Mouse (Mus musculus): Measurements from ENCODE around the gene Rnd3.

Gene Rnd3

GRCm38 (mm10) chr2:51128090-51128489 is 20.8 kb downstream of the Rnd3 start:
- DNase-seq (ENCODE audit: low spot score in 2 of 2) = no peak

- DNase-seq (ENCODE audit: low spot score in 2 of 2) = no peak
Observed at GRCm38 (mm10) chr2:51110271-51110670, 38.6 kb downstream of the Rnd3 start.

- DNase-seq (ENCODE audit: low spot score in 2 of 2) = no peak
Observed at GRCm38 (mm10) chr2:51108631-51109030, 40.3 kb downstream of the Rnd3 start.

DNA sequence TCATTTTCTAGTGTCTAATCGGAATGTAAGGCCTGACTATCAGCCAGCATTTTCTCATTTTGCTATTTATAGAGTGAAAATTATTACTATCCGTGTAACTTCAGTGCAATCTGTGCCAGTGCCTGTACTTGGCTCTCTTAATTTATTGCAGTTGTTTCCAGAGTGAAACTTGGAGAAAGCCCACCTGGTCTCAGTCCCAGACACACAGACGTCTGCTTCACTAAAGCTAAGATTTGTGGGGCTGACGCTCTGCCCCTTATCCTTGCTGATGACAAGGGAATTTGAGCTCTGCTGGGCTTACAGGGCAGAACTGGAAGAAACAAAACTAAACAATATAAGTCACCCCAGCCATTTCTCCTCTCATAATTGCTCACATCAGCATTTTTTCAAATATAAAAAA is 47.7 kb downstream of the Rnd3 start:
- no peak for DNase-seq (ENCODE audit: low spot score in 2 of 2)

DNA sequence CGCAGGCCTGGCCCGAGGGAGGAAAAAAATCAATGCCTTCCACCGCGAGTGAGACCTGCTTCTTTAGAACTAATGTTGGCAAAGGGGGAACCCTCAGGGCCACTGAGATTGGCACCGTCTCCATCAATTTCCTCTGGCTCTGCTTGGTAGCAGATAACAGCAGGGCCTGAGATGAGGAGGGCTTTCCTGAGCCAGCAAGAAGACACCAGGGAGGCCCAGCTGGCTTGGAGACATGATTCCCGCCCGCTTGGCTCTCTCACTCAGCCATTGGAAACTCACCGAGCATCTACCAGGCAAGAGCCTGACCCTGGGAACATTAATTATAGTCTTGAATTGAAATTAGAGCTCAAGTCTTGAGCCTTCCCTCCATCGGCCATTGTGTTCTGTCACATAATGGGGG is 48.9 kb downstream of the Rnd3 start:
- DNase-seq (ENCODE audit: low spot score in 2 of 2) = no peak

GRCm38 (mm10) chr2:51099240-51099639 is 49.7 kb downstream of the Rnd3 start:
- no peak for DNase-seq (ENCODE audit: low spot score in 2 of 2)

DNA sequence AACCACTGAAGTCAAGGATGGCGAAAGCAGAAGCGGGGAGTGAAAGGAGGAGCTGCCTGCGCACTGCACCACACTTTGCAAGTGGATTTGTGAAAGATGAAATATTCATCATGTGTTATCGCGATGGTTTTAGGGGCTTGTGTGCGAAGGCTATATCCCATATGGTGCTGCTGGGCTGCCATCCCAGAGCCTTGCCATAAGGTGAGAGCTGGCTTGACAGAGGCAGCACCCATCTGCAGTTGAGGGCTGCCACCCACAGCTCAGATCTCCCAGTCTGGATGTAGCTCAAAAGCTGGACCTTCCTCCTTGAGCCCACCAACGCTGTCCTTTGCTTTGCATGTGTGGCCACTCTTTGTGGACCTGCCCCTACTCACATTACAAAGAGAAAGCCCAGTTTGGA is 58.2 kb downstream of the Rnd3 start:
- no peak for DNase-seq (ENCODE audit: low spot score in 2 of 2)

DNA sequence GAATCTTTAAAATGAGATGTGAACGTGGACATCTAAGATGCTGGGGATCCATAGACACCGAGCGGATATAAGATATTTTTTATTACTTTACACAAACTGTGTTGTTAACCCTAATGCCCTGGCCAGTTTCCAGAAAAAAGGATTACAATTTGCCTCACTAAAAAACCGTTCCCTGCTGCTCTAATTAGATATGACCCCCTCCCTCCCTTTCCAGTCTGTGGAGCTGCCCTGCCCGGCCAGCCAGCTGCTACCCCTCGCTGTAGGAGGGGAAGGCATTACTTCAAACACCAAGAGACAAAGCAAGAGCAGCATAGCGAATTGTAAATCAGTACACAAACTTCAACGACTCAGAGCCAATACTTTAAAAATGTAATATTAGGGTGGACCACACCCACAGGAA is 58.9 kb downstream of the Rnd3 start:
- no peak for DNase-seq (ENCODE audit: low spot score in 2 of 2)

DNA sequence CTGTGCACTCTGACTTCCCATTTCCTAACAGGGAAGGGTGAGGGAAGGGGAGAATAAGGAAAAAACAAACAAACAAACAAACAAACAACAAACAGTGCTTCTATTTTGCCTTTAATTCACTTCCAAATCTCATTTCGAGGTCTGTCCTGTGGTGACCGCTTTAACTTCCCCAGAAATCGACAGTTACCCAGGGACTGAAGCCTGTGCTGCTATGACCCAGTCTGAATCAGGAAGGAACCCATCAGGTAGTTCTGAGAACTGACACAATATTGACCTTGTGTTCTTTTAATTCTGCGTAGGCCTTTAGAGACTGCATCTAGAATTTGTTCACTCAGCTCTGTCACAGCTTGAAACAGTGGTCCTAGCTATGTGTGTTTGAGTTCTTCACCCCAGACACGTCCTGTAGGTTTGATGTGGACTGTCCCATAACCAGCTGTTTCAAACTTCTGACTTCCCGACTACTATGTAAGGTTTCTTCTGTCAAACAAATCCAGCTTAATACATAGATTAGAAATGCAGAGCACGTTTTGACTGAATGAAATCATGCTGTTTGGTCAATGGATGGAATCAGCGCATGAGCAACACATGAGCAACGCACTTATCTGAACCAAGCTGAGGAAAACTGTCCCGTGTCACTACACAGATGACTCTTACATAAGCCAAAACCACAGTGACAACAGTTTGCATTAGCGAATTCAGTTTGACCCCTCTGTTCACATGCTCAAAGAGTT is 59.9 kb downstream of the Rnd3 start:
- no peak for DNase-seq (ENCODE audit: low spot score in 2 of 2)

GRCm38 (mm10) chr2:51088123-51088453 is 60.8 kb downstream of the Rnd3 start:
- DNase-seq (ENCODE audit: low spot score in 2 of 2) = no peak

- DNase-seq (ENCODE audit: low spot score in 2 of 2) = no peak
Observed at GRCm38 (mm10) chr2:51087307-51088122, 61.4 kb downstream of the Rnd3 start.

DNA sequence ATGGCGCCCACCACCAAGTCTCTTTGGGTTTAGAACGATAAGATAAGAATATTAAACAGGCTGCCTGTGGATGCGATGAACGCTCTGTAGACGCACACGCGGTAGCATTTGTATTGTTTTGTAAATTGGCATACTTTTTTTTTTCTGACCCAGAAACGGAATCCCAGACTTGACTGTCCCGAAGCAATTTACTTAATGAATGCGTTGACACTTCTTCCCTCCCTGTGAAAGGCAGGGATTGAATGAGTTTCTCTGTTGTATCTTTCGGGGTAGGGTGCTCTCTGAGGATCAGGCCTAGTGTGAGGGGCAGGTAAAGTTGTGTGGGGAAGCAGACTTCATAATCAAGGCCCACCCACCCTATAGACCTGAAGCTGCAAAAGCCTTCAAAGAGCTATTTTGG is 63.8 kb downstream of the Rnd3 start:
- no peak for DNase-seq (ENCODE audit: low spot score in 2 of 2)

- no peak for DNase-seq (ENCODE audit: low spot score in 2 of 2)
Observed at GRCm38 (mm10) chr2:51082714-51083351, 66.1 kb downstream of the Rnd3 start.
